Mouse (Mus musculus) C2C12 (cell line): ENCODE results near the gene Bud13. TPM values are rescaled to one million over a fixed set of nuclear protein-coding genes. Genes with fewer than 3 reads are reported as not detected.

Experiments used
- H3K27me3 ChIP-seq: one replicate; pipeline ENCODE4 v1.6.1; 2011; ENCODE audit not compliant: control insufficient read depth, insufficient read depth, insufficient read length
- H3K36me3 ChIP-seq: one replicate; pipeline ENCODE4 v1.6.1; 2011; ENCODE audit not compliant: control insufficient read depth, insufficient read depth
- H3K4me3 ChIP-seq: one replicate; pipeline ENCODE4 v1.5.1; 2011; ENCODE audit warnings: mild to moderate bottlenecking, control low read depth; ENCODE audit not compliant: poor library complexity, insufficient read depth, severe bottlenecking
- H3K79me2 ChIP-seq: one replicate; pipeline ENCODE4 v1.6.1; 2011; ENCODE audit not compliant: control insufficient read depth, insufficient read depth
- H3K79me3 ChIP-seq: one replicate; pipeline ENCODE4 v1.6.1; 2011; ENCODE audit warnings: low read depth, control low read depth
- H3ac ChIP-seq: one replicate; pipeline ENCODE3; 2011; ENCODE audit warnings: low read depth; ENCODE audit not compliant: control insufficient read depth, insufficient read length
- CEBPB ChIP-seq: IDR thresholded peaks from one replicate; pipeline ENCODE4 v1.6.1; 2011; ENCODE audit warnings: low read depth, mild to moderate bottlenecking, control low read depth, moderate library complexity
- CTCF ChIP-seq: IDR thresholded peaks from one replicate; pipeline ENCODE4 v1.5.1; 2011; ENCODE audit not compliant: control insufficient read depth, insufficient read depth, insufficient read length
- FOSL1 ChIP-seq: IDR thresholded peaks from one replicate; pipeline ENCODE4 v1.8.0; 2011; ENCODE audit warnings: mild to moderate bottlenecking, low read length; ENCODE audit not compliant: poor library complexity, insufficient read depth, severe bottlenecking
- MAX ChIP-seq: IDR thresholded peaks from one replicate; pipeline ENCODE4 v1.6.1; 2011; ENCODE audit warnings: mild to moderate bottlenecking, control low read depth
- MYOD1 ChIP-seq: IDR thresholded peaks from one replicate; pipeline ENCODE4 v1.6.1; 2011; ENCODE audit warnings: low read depth; ENCODE audit not compliant: control insufficient read depth, insufficient read length
- MYOG ChIP-seq: IDR thresholded peaks from one replicate; pipeline ENCODE4 v1.6.1; 2011; ENCODE audit not compliant: control insufficient read depth, insufficient read length; ENCODE audit errors: extremely low read depth
- USF1 ChIP-seq: IDR thresholded peaks from one replicate; pipeline ENCODE4 v1.6.1; 2011; ENCODE audit warnings: low read depth, mild to moderate bottlenecking, control low read depth, moderate library complexity
- polyA plus RNA-seq: library from polyadenylated mRNA; unstranded; fragments of >200 nt; fragmentation: generic; extraction: Trizol; gene quantifications from one replicate; pipeline ENCODE4 v1.2.1, GENCODE M21; 2012; ENCODE audit warnings: missing spikeins

The Bud13 gene
- polyA plus RNA-seq, 1 experiment = 11.5 TPM

DNA sequence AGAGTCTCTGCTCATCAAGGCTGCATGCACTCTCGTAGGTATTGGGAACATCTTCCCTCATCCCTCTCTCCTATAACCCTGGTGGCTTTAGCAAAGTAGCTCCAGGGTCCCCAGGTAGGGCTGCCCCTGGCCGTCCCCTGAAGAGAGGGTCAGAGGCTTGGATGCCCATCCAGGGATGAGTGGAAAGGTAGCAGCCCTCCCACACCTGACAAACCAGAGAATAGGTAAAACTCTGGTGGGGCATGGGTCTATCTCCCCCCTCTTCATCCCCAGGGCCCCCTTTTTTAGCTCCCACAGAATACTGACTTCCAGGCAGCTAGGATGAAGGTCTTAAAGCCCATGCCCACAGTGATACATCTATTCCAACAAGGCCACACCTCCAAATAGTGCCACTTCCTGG lies 37.7 kb downstream of the Bud13 start:
- Histone ChIP-seq H3ac (no peak overlapping the region), H3K4me3 (no peak overlapping the region), H3K27me3 (peaks cover 38% of the 10 kb centered on the region), H3K79me3 (no peaks in the 10 kb centered on the region), H3K36me3 (no peaks in the 10 kb centered on the region), H3K79me2 (no peaks in the 10 kb centered on the region)
- TF ChIP-seq CTCF = no peak
- no peak for TF ChIP-seq MAX
- TF ChIP-seq MYOD1 = no peak
- no peak for TF ChIP-seq MYOG
- TF ChIP-seq FOSL1 = no peak

DNA sequence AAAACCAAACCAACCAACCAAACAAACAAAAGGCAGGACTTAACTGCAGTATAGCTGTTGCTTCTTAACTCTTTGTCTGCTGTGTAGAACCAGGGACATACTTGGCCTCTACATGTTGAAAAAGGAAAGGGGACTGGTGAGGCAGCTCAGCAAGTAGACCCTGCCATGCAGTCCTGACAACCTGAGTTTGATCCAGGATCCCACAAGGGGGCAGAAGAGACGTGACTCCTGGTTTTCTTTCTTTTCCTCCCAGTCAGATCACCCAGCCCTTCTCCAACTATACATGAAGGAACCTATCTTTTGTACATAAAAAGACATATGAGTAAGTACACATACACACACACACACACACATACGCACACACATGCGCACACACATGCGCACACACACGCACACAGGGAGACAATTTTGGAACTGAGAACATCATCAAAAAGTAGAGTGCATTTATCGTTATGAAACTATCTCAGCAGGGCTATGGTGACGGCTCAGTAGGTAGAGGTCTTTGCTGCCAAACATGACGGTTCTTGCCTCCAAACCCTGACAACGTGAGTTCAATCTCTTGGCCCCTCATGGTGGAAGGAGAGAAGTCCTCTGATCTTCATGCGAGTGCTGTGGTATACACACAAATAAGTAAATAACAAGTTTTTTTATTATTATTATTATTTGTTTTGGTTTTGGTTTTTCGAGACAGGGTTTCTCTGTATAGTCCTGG lies 44.0 kb downstream of the Bud13 start:
- peaks cover 31% of the 10 kb centered on the region for H3K27me3 ChIP-seq
- TF ChIP-seq MAX (no peak), FOSL1 (no peak), USF1 (no peak), MYOG (no peak), CEBPB (no peak), MYOD1 (no peak), CTCF (no peak)
- no peaks in the 10 kb centered on the region for H3K36me3 ChIP-seq
- no peak overlapping the region for H3ac ChIP-seq
- no peaks in the 10 kb centered on the region for H3K79me3 ChIP-seq
- no peak overlapping the region for H3K4me3 ChIP-seq
- H3K79me2 ChIP-seq = no peaks in the 10 kb centered on the region

DNA sequence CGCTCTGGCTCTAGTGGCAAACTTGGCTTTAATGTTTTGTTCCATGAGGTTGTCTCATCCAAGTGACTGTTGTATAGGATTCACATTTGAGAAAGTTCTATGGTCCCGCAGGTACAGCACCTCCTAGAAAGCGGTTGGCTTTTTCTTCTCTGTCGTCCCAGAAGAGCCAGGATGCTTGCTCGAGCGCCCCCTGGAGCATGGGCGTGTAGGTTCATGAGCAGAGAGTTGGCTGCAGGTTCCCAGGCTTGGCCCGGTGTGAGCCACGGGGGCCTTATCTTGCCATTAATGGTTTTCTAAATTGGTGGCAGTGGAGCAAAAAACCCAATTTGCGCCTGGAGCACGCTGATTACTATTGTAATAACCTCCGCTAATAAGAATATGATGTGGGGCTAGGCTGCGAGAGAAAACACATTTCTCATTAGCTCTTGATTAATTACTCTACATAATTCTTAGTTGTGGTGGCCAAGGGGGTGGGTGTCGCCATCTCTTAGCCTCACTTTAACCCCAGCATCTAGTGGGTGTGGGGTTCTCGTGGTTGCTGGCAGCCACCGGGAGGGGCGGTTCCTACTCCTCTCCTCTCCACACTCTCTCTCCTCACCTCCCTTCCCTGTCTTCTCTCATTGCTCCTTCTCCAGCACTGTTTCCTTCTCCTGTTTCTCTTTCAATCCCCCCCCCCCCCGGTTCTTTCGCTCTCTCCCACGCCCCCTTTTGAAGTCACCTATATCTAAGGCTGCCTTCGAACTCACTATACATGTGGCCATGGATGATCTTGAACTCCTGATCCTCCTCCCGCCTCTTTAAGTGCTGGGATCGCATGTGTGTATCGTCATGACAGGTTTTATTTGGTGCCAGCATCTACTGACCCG lies 45.1 kb downstream of the Bud13 start:
- no peak overlapping the region for H3K4me3 ChIP-seq
- TF ChIP-seq CTCF (no peak), FOSL1 (no peak), MAX (no peak), MYOD1 (no peak), CEBPB (no peak), USF1 (no peak), MYOG (no peak)
- no peaks in the 10 kb centered on the region for H3K79me3 ChIP-seq
- H3K79me2 ChIP-seq = no peaks in the 10 kb centered on the region
- no peak overlapping the region for H3ac ChIP-seq
- no peaks in the 10 kb centered on the region for H3K36me3 ChIP-seq
- H3K27me3 ChIP-seq = peaks cover 29% of the 10 kb centered on the region

DNA sequence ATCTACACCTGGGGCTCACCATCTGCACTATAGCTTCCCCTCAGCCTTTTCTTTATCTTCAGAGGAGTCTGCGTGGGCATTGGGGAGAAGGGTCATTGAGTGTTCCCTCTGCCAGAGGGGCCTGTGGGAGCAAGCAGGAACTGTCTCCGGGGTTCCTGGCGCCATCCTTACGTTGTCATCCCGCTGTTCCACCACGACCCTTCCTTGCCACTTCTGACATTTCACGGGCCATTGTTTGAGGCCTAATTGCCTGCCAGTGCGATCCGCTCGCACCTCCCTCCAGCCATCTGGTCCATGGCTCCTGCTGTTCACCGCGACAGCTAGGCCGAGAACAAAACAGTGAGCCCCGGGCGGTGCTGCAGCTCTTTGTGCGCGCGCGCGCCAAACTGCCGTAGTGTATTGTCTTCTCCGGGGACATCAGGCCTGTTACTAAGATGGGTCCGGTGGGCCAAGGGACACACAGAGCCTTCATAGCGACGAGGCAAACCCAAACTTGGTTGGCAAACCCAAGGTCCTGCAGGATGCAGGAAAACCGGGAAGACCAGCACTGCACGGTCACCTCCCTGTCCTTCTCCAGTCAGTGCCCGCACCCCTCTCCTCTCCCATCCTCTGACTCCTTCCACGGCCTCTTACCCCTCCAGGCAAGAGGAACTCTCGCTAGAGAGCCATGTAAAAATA lies 45.9 kb downstream of the Bud13 start:
- Histone ChIP-seq H3K4me3 (no peak overlapping the region), H3K27me3 (peaks cover 25% of the 10 kb centered on the region), H3ac (no peak overlapping the region), H3K79me2 (no peaks in the 10 kb centered on the region), H3K79me3 (no peaks in the 10 kb centered on the region), H3K36me3 (no peaks in the 10 kb centered on the region)
- TF ChIP-seq CTCF (no peak), MYOG (no peak), CEBPB (no peak), MAX (no peak), FOSL1 (no peak), USF1 (no peak), MYOD1 (no peak)

DNA sequence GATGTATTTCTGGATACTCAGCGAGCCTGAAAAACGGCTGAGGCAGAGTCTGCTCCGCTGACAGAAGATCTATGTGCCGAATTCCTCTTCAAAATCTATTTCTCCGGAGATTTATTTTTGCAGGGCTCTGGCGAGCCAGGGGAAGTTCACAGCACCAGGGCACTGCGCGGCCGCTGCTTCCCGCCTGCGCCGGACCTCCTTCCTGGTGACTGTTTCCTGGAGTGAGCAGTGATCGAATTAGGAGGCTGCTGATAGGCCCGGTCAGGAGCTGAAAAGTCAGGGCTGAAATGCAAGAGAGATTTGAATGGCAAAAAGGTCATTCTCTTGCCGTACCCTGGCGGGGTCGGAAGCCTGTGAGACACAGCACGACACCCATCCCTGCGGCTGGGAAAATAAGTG lies 46.4 kb downstream of the Bud13 start:
- Histone ChIP-seq H3K4me3 (no peak overlapping the region), H3K79me2 (no peaks in the 10 kb centered on the region), H3ac (no peak overlapping the region), H3K79me3 (no peaks in the 10 kb centered on the region), H3K27me3 (peaks cover 22% of the 10 kb centered on the region), H3K36me3 (no peaks in the 10 kb centered on the region)
- TF ChIP-seq USF1 = no peak
- TF ChIP-seq MYOD1 = no peak
- no peak for TF ChIP-seq MYOG
- TF ChIP-seq CEBPB = no peak
- no peak for TF ChIP-seq MAX
- no peak for TF ChIP-seq FOSL1
- no peak for TF ChIP-seq CTCF
